Mouse (Mus musculus): ENCODE data around the gene Rad51b. TPM values are rescaled to one million over a fixed set of nuclear protein-coding genes. Genes with fewer than 3 reads are reported as not detected.

Gene Rad51b
- total and polyA plus RNA-seq, 3 experiments = 1.6 to 45.5 (median 22.0) TPM

DNA sequence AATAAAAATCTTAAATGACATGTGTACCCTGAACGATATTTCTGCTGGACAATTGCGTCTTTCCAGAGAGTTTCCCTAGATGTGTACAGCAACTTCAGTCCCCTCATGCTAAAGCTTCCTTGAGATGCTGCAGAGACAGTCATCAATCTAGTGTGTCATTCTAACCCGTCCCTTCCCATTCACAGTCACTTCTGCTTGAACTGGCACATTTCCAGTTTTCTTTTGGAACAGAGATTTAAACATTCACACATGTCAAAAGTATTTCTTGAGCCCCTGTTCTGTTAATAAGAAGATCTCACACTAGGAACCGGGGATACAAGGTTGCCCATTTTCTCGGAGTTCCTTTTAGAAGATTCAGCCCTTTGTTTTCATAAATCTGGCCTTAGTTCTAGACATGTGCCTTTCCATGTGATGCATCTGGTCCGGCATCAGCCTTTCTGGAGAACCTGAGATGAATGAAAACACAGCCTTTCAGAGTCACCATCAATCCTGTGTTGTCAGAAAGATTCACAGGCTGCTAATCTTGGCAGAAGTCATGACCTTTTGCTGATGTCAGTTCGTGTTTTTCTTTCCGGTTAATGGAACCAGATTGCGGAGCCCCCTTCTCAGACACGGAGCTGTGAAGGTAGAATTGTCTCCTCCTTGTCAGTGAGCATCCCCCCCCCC is 448.9 kb downstream of the Rad51b start:
- H3K27me3 ChIP-seq (ENCODE audit: insufficient read depth, low read length) = no peaks in the 10 kb centered on the region
- no peaks in the 10 kb centered on the region for H3K9me3 ChIP-seq (replicated peaks)
- H3K36me3 ChIP-seq (replicated peaks) = no peaks in the 10 kb centered on the region
- DNase-seq (ENCODE audit: low spot score) (no peak), ATAC-seq (ENCODE audit: extremely low read depth, insufficient number of reproducible peaks, low FRiP score, poor library complexity, severe bottlenecking) (no peak)
- TF ChIP-seq GATA2 (IDR thresholded peaks at IDR 0.05; ENCODE audit: borderline replicate concordance, low read depth, low read length) = no peak
- no peak for TF ChIP-seq TAL1 (conservative IDR thresholded peaks at IDR 0.05; ENCODE audit: low read depth, low read length)
- TF ChIP-seq CTCF (IDR thresholded peaks at IDR 0.05; ENCODE audit: low read depth, low read length) = no peak
- no peak for TF ChIP-seq GATA1 (IDR thresholded peaks at IDR 0.05; ENCODE audit: borderline replicate concordance, low read length)
- no peak for TF ChIP-seq POLR2AphosphoS5 (IDR thresholded peaks at IDR 0.05; ENCODE audit: insufficient replicate concordance, low read depth, low read length)
- H3K4me1 ChIP-seq (ENCODE audit: insufficient read depth, low read depth, low read length) = peaks cover 42% of the 10 kb centered on the region
- H3K4me3 ChIP-seq (ENCODE audit: low read depth, low read length) = no peak overlapping the region

- Histone ChIP-seq H3K27me3 (ENCODE audit: insufficient read depth, low read length) (no peaks in the 10 kb centered on the region), H3K36me3 (replicated peaks) (peaks cover 6% of the 10 kb centered on the region), H3K9me3 (replicated peaks) (no peaks in the 10 kb centered on the region), H3K4me1 (ENCODE audit: insufficient read depth, low read depth, low read length) (peaks cover 47% of the 10 kb centered on the region), H3K4me3 (ENCODE audit: low read depth, low read length) (no peak overlapping the region)
- DNase-seq (ENCODE audit: low spot score) (no peak), ATAC-seq (ENCODE audit: extremely low read depth, insufficient number of reproducible peaks, low FRiP score, poor library complexity, severe bottlenecking) (no peak)
- TF ChIP-seq GATA2 (IDR thresholded peaks at IDR 0.05; ENCODE audit: borderline replicate concordance, low read depth, low read length) (no peak), CTCF (IDR thresholded peaks at IDR 0.05; ENCODE audit: low read depth, low read length) (no peak), POLR2AphosphoS5 (IDR thresholded peaks at IDR 0.05; ENCODE audit: insufficient replicate concordance, low read depth, low read length) (no peak), GATA1 (IDR thresholded peaks at IDR 0.05; ENCODE audit: borderline replicate concordance, low read length) (no peak), TAL1 (conservative IDR thresholded peaks at IDR 0.05; ENCODE audit: low read depth, low read length) (no peak)
Observed at GRCm38 (mm10) chr12:79747541-79747940, 450.5 kb downstream of the Rad51b start.

GRCm38 (mm10) chr12:79748862-79749261 is 451.8 kb downstream of the Rad51b start:
- Histone ChIP-seq H3K4me1 (ENCODE audit: insufficient read depth, low read depth, low read length) (peaks cover 43% of the 10 kb centered on the region), H3K36me3 (replicated peaks) (peaks cover 6% of the 10 kb centered on the region), H3K27me3 (ENCODE audit: insufficient read depth, low read length) (no peaks in the 10 kb centered on the region), H3K4me3 (ENCODE audit: low read depth, low read length) (no peak overlapping the region), H3K9me3 (replicated peaks) (no peaks in the 10 kb centered on the region)
- TF ChIP-seq CTCF (IDR thresholded peaks at IDR 0.05; ENCODE audit: low read depth, low read length) (no peak), POLR2AphosphoS5 (IDR thresholded peaks at IDR 0.05; ENCODE audit: insufficient replicate concordance, low read depth, low read length) (no peak), TAL1 (conservative IDR thresholded peaks at IDR 0.05; ENCODE audit: low read depth, low read length) (no peak), GATA1 (IDR thresholded peaks at IDR 0.05; ENCODE audit: borderline replicate concordance, low read length) (no peak), GATA2 (IDR thresholded peaks at IDR 0.05; ENCODE audit: borderline replicate concordance, low read depth, low read length) (no peak)
- ATAC-seq (ENCODE audit: extremely low read depth, insufficient number of reproducible peaks, low FRiP score, poor library complexity, severe bottlenecking) (no peak), DNase-seq (ENCODE audit: low spot score) (no peak)

DNA sequence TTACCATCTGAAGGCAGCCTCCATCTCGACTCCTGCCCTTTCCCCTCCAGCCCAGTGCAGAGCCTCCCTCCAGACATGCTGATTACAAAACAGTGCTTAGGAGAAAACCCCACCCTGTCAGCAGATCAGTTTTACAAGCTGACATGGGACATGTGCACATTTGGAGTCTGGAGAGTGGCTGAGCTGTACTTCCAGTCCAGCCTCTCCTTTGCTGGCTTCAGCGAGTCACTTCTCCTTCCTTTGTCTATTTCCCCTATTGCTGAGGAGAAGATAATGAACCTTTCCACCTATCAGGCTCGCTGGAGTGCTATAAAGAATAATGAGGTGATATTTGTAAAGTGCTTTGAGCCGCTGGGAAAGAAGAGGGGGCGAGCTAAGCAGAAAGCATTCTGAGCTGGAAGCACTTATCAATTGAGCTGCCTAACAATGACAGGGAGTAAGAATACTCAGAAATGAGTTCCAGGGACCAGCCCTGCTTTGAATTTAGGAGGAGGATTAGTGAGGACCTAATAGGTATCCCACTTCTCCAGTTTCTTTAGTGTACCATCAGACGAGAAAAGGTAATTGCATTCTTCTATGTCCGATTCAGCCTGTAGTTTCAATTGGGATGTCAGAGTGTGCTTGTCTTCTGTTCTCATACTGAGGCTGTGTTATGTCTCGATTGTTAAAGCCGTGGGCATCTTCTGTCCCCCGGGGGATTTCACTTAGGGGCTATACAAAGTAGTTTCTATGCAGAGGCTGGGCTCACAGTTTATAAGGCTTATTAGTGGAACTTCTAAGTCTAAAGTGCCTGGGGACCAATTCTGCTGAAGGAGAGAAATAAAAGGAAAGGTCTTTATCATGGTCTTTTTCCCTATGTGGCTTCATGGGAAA is 453.4 kb downstream of the Rad51b start:
- H3K4me3 ChIP-seq (ENCODE audit: low read depth, low read length) = no peak overlapping the region; the same call in 1 of the 2 replicates
- peak; percentile 82 for ATAC-seq (ENCODE audit: extremely low read depth, insufficient number of reproducible peaks, low FRiP score, poor library complexity, severe bottlenecking)
- TF ChIP-seq GATA1 (IDR thresholded peaks at IDR 0.05; ENCODE audit: borderline replicate concordance, low read length) (no peak), TAL1 (conservative IDR thresholded peaks at IDR 0.05; ENCODE audit: low read depth, low read length) (no peak), GATA2 (IDR thresholded peaks at IDR 0.05; ENCODE audit: borderline replicate concordance, low read depth, low read length) (no peak), POLR2AphosphoS5 (IDR thresholded peaks at IDR 0.05; ENCODE audit: insufficient replicate concordance, low read depth, low read length) (no peak), CTCF (IDR thresholded peaks at IDR 0.05; ENCODE audit: low read depth, low read length) (no peak)
- DNase-seq (ENCODE audit: low spot score) = peak; percentile 84
- H3K9me3 ChIP-seq (replicated peaks) = no peaks in the 10 kb centered on the region
- H3K4me1 ChIP-seq (ENCODE audit: insufficient read depth, low read depth, low read length) = peaks cover 48% of the 10 kb centered on the region
- peaks cover 7% of the 10 kb centered on the region for H3K36me3 ChIP-seq (replicated peaks)
- H3K27me3 ChIP-seq (ENCODE audit: insufficient read depth, low read length) = no peaks in the 10 kb centered on the region

- Histone ChIP-seq H3K4me3 (ENCODE audit: low read depth, low read length) (no peak overlapping the region), H3K36me3 (replicated peaks) (peaks cover 9% of the 10 kb centered on the region), H3K27me3 (ENCODE audit: insufficient read depth, low read length) (no peaks in the 10 kb centered on the region), H3K9me3 (replicated peaks) (no peaks in the 10 kb centered on the region), H3K4me1 (ENCODE audit: insufficient read depth, low read depth, low read length) (peaks cover 60% of the 10 kb centered on the region)
- no peak for TF ChIP-seq GATA2 (IDR thresholded peaks at IDR 0.05; ENCODE audit: borderline replicate concordance, low read depth, low read length)
- no peak for TF ChIP-seq POLR2AphosphoS5 (IDR thresholded peaks at IDR 0.05; ENCODE audit: insufficient replicate concordance, low read depth, low read length)
- no peak for TF ChIP-seq TAL1 (conservative IDR thresholded peaks at IDR 0.05; ENCODE audit: low read depth, low read length)
- ATAC-seq (ENCODE audit: extremely low read depth, insufficient number of reproducible peaks, low FRiP score, poor library complexity, severe bottlenecking) (no peak), DNase-seq (ENCODE audit: low spot score) (no peak)
Observed at GRCm38 (mm10) chr12:79751781-79752180, 454.7 kb downstream of the Rad51b start.

GRCm38 (mm10) chr12:79752189-79752588 is 455.1 kb downstream of the Rad51b start:
- H3K4me3 ChIP-seq (ENCODE audit: low read depth, low read length) = no peak overlapping the region
- H3K4me1 ChIP-seq (ENCODE audit: insufficient read depth, low read depth, low read length) = peaks cover 63% of the 10 kb centered on the region
- no peaks in the 10 kb centered on the region for H3K27me3 ChIP-seq (ENCODE audit: insufficient read depth, low read length)
- no peak for DNase-seq (ENCODE audit: low spot score)
- TF ChIP-seq TAL1 (conservative IDR thresholded peaks at IDR 0.05; ENCODE audit: low read depth, low read length) = no peak
- TF ChIP-seq GATA1 (IDR thresholded peaks at IDR 0.05; ENCODE audit: borderline replicate concordance, low read length) = no peak
- TF ChIP-seq GATA2 (IDR thresholded peaks at IDR 0.05; ENCODE audit: borderline replicate concordance, low read depth, low read length) = no peak
- TF ChIP-seq POLR2AphosphoS5 (IDR thresholded peaks at IDR 0.05; ENCODE audit: insufficient replicate concordance, low read depth, low read length) = no peak
- TF ChIP-seq CTCF (IDR thresholded peaks at IDR 0.05; ENCODE audit: low read depth, low read length) = no peak
- no peaks in the 10 kb centered on the region for H3K9me3 ChIP-seq (replicated peaks)
- H3K36me3 ChIP-seq (replicated peaks) = peaks cover 9% of the 10 kb centered on the region
- no peak for ATAC-seq (ENCODE audit: extremely low read depth, insufficient number of reproducible peaks, low FRiP score, poor library complexity, severe bottlenecking)
